Mouse (Mus musculus) midbrain, embryonic 12.5 days (tissue): ENCODE measurements at regions not wholly inside any gene's neighbourhood (a gene's known extent, or its start where the extent isn't known, plus 50 kb on each side); places are given as distances from the start of the nearest gene placed in this dataset.
A peak's percentile ranks its signal among the peaks of the same experiment; 100 is the strongest.

Experiments
- ATAC-seq: fragments of 200-750 bp; cut with Nextera tagmentation; 2 replicates; pipeline ENCODE4 v1.8.0; 2017; ENCODE audit warnings: low read depth, moderate TSS enrichment, moderate library complexity; ENCODE audit not compliant: low FRiP score
- H3K27ac ChIP-seq: fragments of 300-500 bp; sonication (generic); replicated peaks from 2 replicates; pipeline ENCODE4 v1.5.1; 2016; ENCODE audit warnings: mild to moderate bottlenecking
- H3K27me3 ChIP-seq: fragments of 300-500 bp; sonication (generic); 2 replicates; pipeline ENCODE4 v1.6.1; 2016; ENCODE audit warnings: mild to moderate bottlenecking
- H3K36me3 ChIP-seq: fragments of 300-500 bp; sonication (generic); 2 replicates; pipeline ENCODE4 v1.6.1; 2016
- H3K4me1 ChIP-seq: fragments of 300-500 bp; sonication (generic); 2 replicates; pipeline ENCODE4 v1.6.1; 2016
- H3K4me2 ChIP-seq: fragments of 300-500 bp; sonication (generic); replicated peaks from 2 replicates; pipeline ENCODE4 v1.6.1; 2016; ENCODE audit warnings: mild to moderate bottlenecking, moderate library complexity
- H3K4me3 ChIP-seq: fragments of 300-500 bp; sonication (generic); 2 replicates; pipeline ENCODE4 v1.5.1; 2016; ENCODE audit warnings: mild to moderate bottlenecking
- H3K9ac ChIP-seq: fragments of 300-500 bp; sonication (generic); replicated peaks from 2 replicates; pipeline ENCODE4 v1.6.1; 2016; ENCODE audit warnings: mild to moderate bottlenecking, moderate library complexity
- H3K9me3 ChIP-seq: fragments of 300-500 bp; sonication (generic); 2 replicates; pipeline ENCODE4 v1.6.1; 2016; ENCODE audit warnings: mild to moderate bottlenecking
- WGBS: fragments of 180-500 bp; shearing (Covaris S2); methylation state at CpG from one replicate; pipeline ENCODE4 v1.1.7; 2016; 5-methylcytosine and 5-hydroxymethylcytosine counted together

- no peak overlapping the region for H3K9ac ChIP-seq
- no peaks in the 10 kb centered on the region for H3K4me1 ChIP-seq
- H3K4me2 ChIP-seq: no peak overlapping the region
- no peaks in the 10 kb centered on the region for H3K9me3 ChIP-seq
- H3K4me3 ChIP-seq: no peak overlapping the region
- no peak for ATAC-seq
- no peaks in the 10 kb centered on the region for H3K27me3 ChIP-seq
- H3K36me3 ChIP-seq: no peaks in the 10 kb centered on the region
- 86% methylated on average over 4 of the region's 4 CpGs for WGBS
- H3K27ac ChIP-seq: no peak overlapping the region
Measured at GRCm38 (mm10) chr8:76217819-76218580, 681.2 kb upstream of the Nr3c2 start.

GRCm38 (mm10) chr8:76230847-76231246 lies 668.4 kb upstream of the Nr3c2 start:
- ATAC-seq: no peak
- no peaks in the 10 kb centered on the region for H3K9me3 ChIP-seq
- WGBS: 18% methylated on average over 1 of the region's 1 CpGs
- H3K27me3 ChIP-seq: no peaks in the 10 kb centered on the region
- H3K36me3 ChIP-seq: no peaks in the 10 kb centered on the region
- H3K4me1 ChIP-seq: no peaks in the 10 kb centered on the region
- no peak overlapping the region for H3K27ac ChIP-seq
- H3K4me2 ChIP-seq: no peak overlapping the region
- no peak overlapping the region for H3K4me3 ChIP-seq
- no peak overlapping the region for H3K9ac ChIP-seq

- H3K9me3 ChIP-seq: no peaks in the 10 kb centered on the region
- H3K4me1 ChIP-seq: no peaks in the 10 kb centered on the region
- H3K27me3 ChIP-seq: no peaks in the 10 kb centered on the region
- no peak for ATAC-seq
- no peak overlapping the region for H3K4me2 ChIP-seq
- H3K36me3 ChIP-seq: no peaks in the 10 kb centered on the region
- 76% methylated on average over 3 of the region's 3 CpGs for WGBS
- H3K27ac ChIP-seq: no peak overlapping the region
- H3K4me3 ChIP-seq: no peak overlapping the region
- H3K9ac ChIP-seq: no peak overlapping the region
Measured at GRCm38 (mm10) chr8:76249194-76249593, 650.0 kb upstream of the Nr3c2 start.

GRCm38 (mm10) chr8:76252161-76253010 lies 646.9 kb upstream of the Nr3c2 start:
- no peak overlapping the region for H3K4me2 ChIP-seq
- no peak overlapping the region for H3K4me3 ChIP-seq
- no peaks in the 10 kb centered on the region for H3K4me1 ChIP-seq
- no peak overlapping the region for H3K9ac ChIP-seq
- no peaks in the 10 kb centered on the region for H3K9me3 ChIP-seq
- ATAC-seq: 0 out of 2 replicates have a peak, but pooled peaks have one; percentile 54
- 73% methylated on average over 9 of the region's 9 CpGs for WGBS
- no peaks in the 10 kb centered on the region for H3K36me3 ChIP-seq
- no peaks in the 10 kb centered on the region for H3K27me3 ChIP-seq
- no peak overlapping the region for H3K27ac ChIP-seq
